Mouse (Mus musculus) kidney, embryonic 16.5 days (tissue): ENCODE data around the gene Rnf31. TPM values are rescaled to one million over a fixed set of nuclear protein-coding genes. Genes with fewer than 3 reads are reported as not detected.

ENCODE experiments used
- ATAC-seq: fragments of 200-750 bp; cut with Nextera tagmentation; 2 replicates; pipeline ENCODE4 v1.8.0; 2017; ENCODE audit warnings: moderate TSS enrichment; ENCODE audit not compliant: low FRiP score, low TSS enrichment
- H3K27ac ChIP-seq: fragments of 300-500 bp; sonication (generic); 2 replicates; pipeline ENCODE4 v1.5.1; 2014; ENCODE audit warnings: low read length
- H3K27me3 ChIP-seq: fragments of 300-500 bp; sonication (generic); 2 replicates; pipeline ENCODE4 v1.6.1; 2014; ENCODE audit warnings: low read length, control low read depth, mixed read lengths; ENCODE audit not compliant: insufficient read depth
- H3K36me3 ChIP-seq: fragments of 300-500 bp; sonication (generic); 2 replicates; pipeline ENCODE4 v1.6.1; 2014; ENCODE audit warnings: low read length, control low read depth, mixed read lengths; ENCODE audit not compliant: insufficient read depth
- H3K4me1 ChIP-seq: fragments of 300-500 bp; sonication (generic); 2 replicates; pipeline ENCODE4 v1.6.1; 2014; ENCODE audit warnings: low read length, control low read depth, mixed read lengths; ENCODE audit not compliant: insufficient read depth
- H3K4me2 ChIP-seq: fragments of 300-500 bp; sonication (generic); replicated peaks from 2 replicates; pipeline ENCODE4 v1.6.1; 2014; ENCODE audit warnings: low read depth, low read length
- H3K4me3 ChIP-seq: fragments of 300-500 bp; sonication (generic); 2 replicates; pipeline ENCODE4 v1.5.1; 2014; ENCODE audit warnings: mild to moderate bottlenecking, low read length
- H3K9ac ChIP-seq: fragments of 300-500 bp; sonication (generic); replicated peaks from 2 replicates; pipeline ENCODE4 v1.6.1; 2014; ENCODE audit warnings: low read length
- H3K9me3 ChIP-seq: fragments of 300-500 bp; sonication (generic); 2 replicates; pipeline ENCODE4 v1.6.1; 2016; ENCODE audit warnings: low read length, control low read depth
- WGBS: fragments of 180-500 bp; shearing (Covaris S2); extraction: QIAGEN DNeasy Blood & Tissue Kit; methylation state at CpG from one replicate; pipeline ENCODE4 v1.1.7; 2014; 5-methylcytosine and 5-hydroxymethylcytosine counted together
- polyA plus RNA-seq: library from polyadenylated mRNA; unstranded; fragments of >200 nt; fragmentation: Nextera tagmentation; extraction: Ambion mirVana; gene quantifications from 2 replicates; pipeline ENCODE4 v1.2.1, GENCODE M21; 2015

Gene Rnf31
- polyA plus RNA-seq, 1 experiment from 2014 or later: 21.3 TPM

- Histone ChIP-seq H3K4me1 (peaks cover 19% of the 10 kb centered on the region), H3K27ac (0 out of 2 replicates have a peak overlapping the region, but pooled peaks have one; percentile 59), H3K4me3 (peak overlapping the region; percentile 16; the same call in 1 of the 2 replicates), H3K9ac (no peak overlapping the region), H3K9me3 (no peaks in the 10 kb centered on the region), H3K4me2 (peak overlapping the region; percentile 89), H3K36me3 (peaks cover under 1% of the 10 kb centered on the region; the same call in 1 of the 2 replicates), H3K27me3 (no peaks in the 10 kb centered on the region)
- ATAC-seq: no peak
- 56% methylated on average over 6 of the region's 6 CpGs for WGBS
These were observed 32.6 kb upstream of the Rnf31 start for GRCm38 (mm10) chr14:55558740-55559448.

- Histone ChIP-seq H3K4me1 (peaks cover 19% of the 10 kb centered on the region), H3K27me3 (no peaks in the 10 kb centered on the region), H3K9me3 (no peaks in the 10 kb centered on the region), H3K27ac (peak within 1 kb of the TSS; percentile 96), H3K4me2 (peak within 1 kb of the TSS; percentile 89), H3K36me3 (peaks cover 10% of the 10 kb centered on the region; the same call in 1 of the 2 replicates), H3K9ac (peak within 1 kb of the TSS; percentile 73), H3K4me3 (peak within 1 kb of the TSS; percentile 52)
- ATAC-seq: peak; percentile 90
- 0% methylated on average over 27 of the region's 27 CpGs for WGBS
These were observed 31.7 kb upstream of the Rnf31 start, which contains the start of gene Dcaf11 for GRCm38 (mm10) chr14:55559799-55560201. Gene Dcaf11, plus strand, starts transcription at chr14:55560006.

DNA sequence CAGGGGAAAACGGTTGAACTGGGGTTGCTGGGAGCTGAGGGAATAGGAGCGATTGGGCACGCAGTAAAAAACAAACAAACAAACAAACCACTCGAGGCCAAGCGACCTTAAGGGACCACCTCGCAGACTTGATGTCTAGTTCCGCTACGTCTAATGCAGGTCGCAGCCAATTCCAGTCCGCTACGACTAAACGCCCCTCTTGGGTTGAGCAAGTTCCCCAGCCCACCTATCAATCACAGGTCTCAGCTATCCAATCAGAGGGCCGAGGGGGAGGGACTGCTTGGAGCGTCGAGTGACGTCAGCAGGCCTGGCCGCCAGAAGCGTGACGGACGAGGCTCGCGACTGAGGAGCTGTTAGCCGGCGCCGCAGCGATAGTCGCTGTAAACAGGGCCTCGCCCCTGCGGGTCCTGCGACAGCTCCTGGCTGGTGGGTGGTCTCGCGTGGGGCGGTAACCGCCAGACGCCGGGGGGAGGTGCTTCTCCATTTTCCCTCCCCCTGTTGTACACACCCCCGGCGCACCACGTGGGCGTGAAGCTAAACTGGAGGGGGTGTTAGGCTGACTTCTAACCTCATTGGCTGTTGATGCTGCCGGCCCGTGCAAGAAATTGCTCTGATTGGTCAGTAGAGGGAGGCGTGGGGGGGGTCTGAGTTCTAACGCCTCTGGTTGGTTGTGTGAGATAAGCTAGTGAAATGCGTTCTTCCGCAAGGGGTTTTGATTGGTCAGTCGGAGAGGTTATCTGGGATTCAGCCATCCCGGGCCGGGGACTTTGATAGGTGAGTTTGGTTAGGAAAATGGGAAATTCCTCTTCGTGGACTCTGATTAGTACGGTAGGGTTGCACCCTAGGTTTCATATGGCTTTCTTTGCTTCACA lies 31.1 kb upstream of the Rnf31 start, which contains the start of gene A730061H03Rik:
A730061H03Rik (minus strand) TSS at position 205 of the 872 bp plus-strand sequence.
- under 1% methylated on average over 51 of the region's 51 CpGs for WGBS
- peak within 1 kb of the TSS; percentile 52 for H3K4me3 ChIP-seq
- peaks cover 19% of the 10 kb centered on the region for H3K4me1 ChIP-seq
- H3K9me3 ChIP-seq: no peaks in the 10 kb centered on the region
- peak within 1 kb of the TSS; percentile 89 for H3K4me2 ChIP-seq
- peak; percentile 97 for ATAC-seq
- H3K9ac ChIP-seq: peak within 1 kb of the TSS; percentile 73
- peaks cover 16% of the 10 kb centered on the region; the same call in 1 of the 2 replicates for H3K36me3 ChIP-seq
- peak within 1 kb of the TSS; percentile 96 for H3K27ac ChIP-seq
- no peaks in the 10 kb centered on the region for H3K27me3 ChIP-seq

- Histone ChIP-seq H3K9ac (no peak overlapping the region), H3K27me3 (no peaks in the 10 kb centered on the region), H3K4me3 (peak overlapping the region; percentile 52), H3K4me2 (peak overlapping the region; percentile 89), H3K4me1 (peaks cover 19% of the 10 kb centered on the region), H3K27ac (no peak overlapping the region), H3K36me3 (peaks cover 30% of the 10 kb centered on the region), H3K9me3 (no peaks in the 10 kb centered on the region)
- WGBS: 69% methylated on average over 10 of the region's 10 CpGs
- no peak for ATAC-seq
These were observed 29.6 kb upstream of the Rnf31 start for GRCm38 (mm10) chr14:55561860-55562259.

DNA sequence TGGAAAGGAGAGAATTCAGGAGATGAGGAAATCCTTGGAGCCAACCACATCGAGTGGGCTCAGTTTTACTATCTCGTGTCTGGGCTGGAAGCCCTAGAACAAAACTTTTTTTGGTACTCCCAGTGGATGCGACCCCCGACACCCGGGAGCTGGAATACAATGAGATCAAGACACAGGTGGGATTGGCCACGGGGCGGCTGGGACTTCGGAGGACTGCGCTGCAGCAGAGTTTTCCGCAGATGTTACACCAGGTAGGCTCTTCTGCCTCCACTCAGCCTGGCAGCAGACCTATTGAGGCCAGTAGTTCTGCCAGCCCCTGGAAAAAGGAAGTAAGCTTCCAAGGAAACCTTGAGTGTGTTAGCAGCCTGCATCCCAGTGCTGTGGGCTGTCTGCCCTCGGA lies 28.3 kb upstream of the Rnf31 start:
- Histone ChIP-seq H3K9me3 (no peaks in the 10 kb centered on the region), H3K36me3 (peaks cover 42% of the 10 kb centered on the region), H3K4me2 (no peak overlapping the region), H3K27me3 (no peaks in the 10 kb centered on the region), H3K4me1 (peaks cover 12% of the 10 kb centered on the region), H3K9ac (no peak overlapping the region), H3K4me3 (no peak overlapping the region), H3K27ac (no peak overlapping the region)
- ATAC-seq: no peak
- 88% methylated on average over 11 of the region's 11 CpGs for WGBS

GRCm38 (mm10) chr14:55565748-55566147 lies 25.8 kb upstream of the Rnf31 start:
- 88% methylated on average over 3 of the region's 3 CpGs for WGBS
- Histone ChIP-seq H3K4me2 (no peak overlapping the region), H3K36me3 (peaks cover 60% of the 10 kb centered on the region), H3K27me3 (no peaks in the 10 kb centered on the region), H3K9me3 (no peaks in the 10 kb centered on the region), H3K9ac (no peak overlapping the region), H3K4me3 (no peak overlapping the region), H3K4me1 (peaks cover 11% of the 10 kb centered on the region), H3K27ac (no peak overlapping the region)
- ATAC-seq: no peak

GRCm38 (mm10) chr14:55567496-55567895 lies 24.0 kb upstream of the Rnf31 start:
- H3K9ac ChIP-seq: no peak overlapping the region
- no peak overlapping the region for H3K4me2 ChIP-seq
- no peak for ATAC-seq
- no peak overlapping the region for H3K4me3 ChIP-seq
- peaks cover 60% of the 10 kb centered on the region for H3K36me3 ChIP-seq
- no peak overlapping the region for H3K27ac ChIP-seq
- H3K9me3 ChIP-seq: no peaks in the 10 kb centered on the region
- no peaks in the 10 kb centered on the region for H3K27me3 ChIP-seq
- no peaks in the 10 kb centered on the region for H3K4me1 ChIP-seq
- 83% methylated on average over 3 of the region's 3 CpGs for WGBS

- ATAC-seq: no peak
- Histone ChIP-seq H3K36me3 (peaks cover 42% of the 10 kb centered on the region), H3K9ac (no peak overlapping the region), H3K27ac (no peak overlapping the region), H3K4me3 (no peak overlapping the region), H3K27me3 (no peaks in the 10 kb centered on the region), H3K4me1 (peaks cover 7% of the 10 kb centered on the region), H3K9me3 (no peaks in the 10 kb centered on the region), H3K4me2 (no peak overlapping the region)
- WGBS: 93% methylated on average over 2 of the region's 2 CpGs
These were observed 20.9 kb upstream of the Rnf31 start for GRCm38 (mm10) chr14:55570588-55570987.

DNA sequence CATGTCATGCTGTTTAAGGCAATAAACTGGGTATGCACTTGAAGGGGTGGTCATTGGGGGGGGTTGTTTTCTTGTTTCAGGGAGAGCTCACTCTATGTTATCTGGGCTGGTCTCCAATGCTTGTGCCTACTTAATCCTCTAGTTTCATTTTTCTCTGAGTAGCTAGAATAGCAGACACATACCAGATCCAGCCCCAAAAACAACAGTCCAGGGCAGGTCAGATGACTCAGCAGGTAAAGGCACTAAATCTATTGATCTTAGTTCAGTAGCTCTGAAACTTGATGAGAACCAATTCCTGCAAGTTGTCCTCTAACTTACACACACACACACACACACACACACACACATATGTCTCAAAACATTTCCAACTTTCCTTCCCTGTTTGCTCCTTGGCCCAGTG lies 19.7 kb upstream of the Rnf31 start:
- ATAC-seq: no peak
- Histone ChIP-seq H3K4me3 (no peak overlapping the region), H3K27me3 (no peaks in the 10 kb centered on the region), H3K4me1 (peaks cover 13% of the 10 kb centered on the region), H3K9me3 (no peaks in the 10 kb centered on the region), H3K36me3 (peaks cover 31% of the 10 kb centered on the region), H3K27ac (no peak overlapping the region), H3K4me2 (no peak overlapping the region), H3K9ac (no peak overlapping the region)
